Mouse (Mus musculus): ENCODE data around the gene Proser3. TPM values are rescaled to one million over a fixed set of nuclear protein-coding genes. Genes with fewer than 3 reads are reported as not detected.

Gene Proser3
- 16.1 and 18.6 TPM in 2 replicates for polyA plus RNA-seq (2016; fragmentation: Nextera tagmentation; extraction: Ambion mirVana)

DNA sequence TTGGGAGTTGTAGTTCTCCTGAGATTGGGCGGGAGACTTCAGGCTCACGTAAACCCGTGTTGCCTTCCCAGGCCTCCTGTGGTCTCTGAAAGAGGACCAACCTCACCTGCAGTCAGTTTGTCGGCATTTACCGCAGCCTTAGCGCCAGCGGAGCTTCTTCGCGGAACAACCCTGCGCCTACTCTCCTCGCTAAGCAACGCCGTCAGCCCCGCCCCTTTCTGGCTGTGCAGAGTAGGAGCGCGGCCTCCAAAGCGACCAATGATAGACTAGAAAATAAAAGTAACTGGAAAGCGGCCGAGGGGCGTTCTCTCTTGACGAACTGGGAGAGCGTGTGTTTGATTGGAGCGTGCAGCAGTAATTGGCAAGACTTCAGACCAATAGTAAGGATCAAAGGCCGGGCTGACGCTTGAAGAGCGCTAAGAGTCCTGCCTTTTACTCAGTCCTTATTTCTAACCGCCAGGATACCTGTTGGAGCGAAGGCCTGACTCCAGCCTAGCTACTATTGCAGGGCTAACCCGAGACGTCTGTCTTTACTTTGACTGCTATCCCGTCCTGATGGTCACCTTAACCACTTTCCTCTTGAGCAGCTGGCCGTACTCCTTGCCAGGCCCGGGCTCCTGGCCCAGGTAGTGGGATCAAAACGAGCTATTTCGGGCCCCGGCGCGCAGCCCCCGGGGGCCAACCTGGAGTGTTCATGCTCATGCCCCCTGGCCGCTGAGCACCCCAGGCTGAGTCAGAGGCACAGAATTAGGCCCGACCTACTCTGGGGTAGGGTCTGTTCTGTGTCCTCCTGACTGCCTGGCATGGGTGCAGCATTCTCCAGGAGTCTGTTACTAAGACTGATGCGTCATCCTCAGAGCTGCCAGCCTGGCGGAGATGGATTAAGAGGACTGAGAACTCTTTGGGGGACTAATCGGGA is at the start of gene Proser3, which contains the start of gene Hspb6:
Gene Proser3 (minus strand): TSS at position 198 of the 919 bp plus-strand sequence.
Gene Hspb6 (plus strand): TSS at position 77 of the 919 bp plus-strand sequence.
- peak within 1 kb of the TSS; percentile 92 for H3K4me2 ChIP-seq
- peak within 1 kb of the TSS; percentile 65 for H3K4me3 ChIP-seq (replicated peaks)
- H3K27me3 ChIP-seq: no peaks in the 10 kb centered on the region
- H3K4me1 ChIP-seq: peaks cover 23% of the 10 kb centered on the region
- H3K36me3 ChIP-seq (replicated peaks): peaks cover 50% of the 10 kb centered on the region
- peak; percentile 96 for ATAC-seq (ENCODE audit: low FRiP score)
- no peaks in the 10 kb centered on the region for H3K9me3 ChIP-seq
- peak within 1 kb of the TSS; percentile 95 for H3K27ac ChIP-seq
- under 1% methylated on average over 44 of the region's 44 CpGs for WGBS
- H3K9ac ChIP-seq: peak within 1 kb of the TSS; percentile 69

DNA sequence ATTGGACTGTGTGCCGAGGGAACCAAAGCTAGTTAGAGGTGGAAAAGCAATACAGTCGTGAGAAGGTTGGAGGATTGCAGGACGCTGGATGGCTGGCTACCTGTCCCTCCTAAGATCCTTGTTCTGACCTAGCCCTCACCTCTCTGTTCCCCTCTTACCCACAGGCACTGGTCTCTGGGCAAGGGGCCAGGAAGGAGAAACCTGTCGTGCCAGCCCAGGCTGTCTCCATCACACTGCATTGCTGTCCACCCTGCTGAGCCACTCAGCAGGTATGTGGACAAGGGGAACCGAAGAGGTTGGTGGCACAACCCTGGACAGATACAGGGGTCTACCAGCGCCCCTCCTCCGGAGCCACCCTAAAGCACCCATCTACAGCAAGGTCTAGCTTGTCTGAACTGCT is 48.6 kb upstream of the Proser3 start:
- 69% methylated on average over 7 of the region's 7 CpGs for WGBS
- Histone ChIP-seq H3K27ac (0 out of 2 replicates have a peak overlapping the region, but pooled peaks have one; percentile 53), H3K4me1 (peaks cover 8% of the 10 kb centered on the region), H3K27me3 (no peaks in the 10 kb centered on the region), H3K36me3 (replicated peaks) (no peaks in the 10 kb centered on the region), H3K4me2 (peak overlapping the region; percentile 40; the same call in 1 of the 2 replicates), H3K9ac (no peak overlapping the region), H3K4me3 (replicated peaks) (no peak overlapping the region), H3K9me3 (no peaks in the 10 kb centered on the region)
- no peak for ATAC-seq (ENCODE audit: low FRiP score)

DNA sequence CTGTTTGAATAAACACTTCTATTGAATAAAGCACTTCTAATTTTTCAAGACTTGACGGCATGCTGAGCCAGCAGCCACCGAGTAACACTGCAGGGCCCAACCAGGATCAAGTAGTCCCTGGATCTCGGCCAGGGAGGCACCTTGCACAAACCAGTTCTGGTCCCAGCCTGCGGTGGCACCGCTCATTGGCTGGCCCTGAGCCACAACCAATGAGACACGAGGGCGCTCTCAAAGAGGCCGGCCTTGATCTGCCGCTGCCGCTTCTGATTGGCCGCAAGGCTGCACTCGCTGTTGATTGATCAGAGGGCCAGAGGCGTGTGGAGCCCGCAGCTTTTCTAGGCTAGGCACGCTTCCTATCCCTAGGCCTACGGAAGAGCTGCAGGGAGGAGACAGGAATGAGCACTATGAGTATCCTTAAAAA is 47.8 kb upstream of the Proser3 start:
- WGBS: 2% methylated on average over 16 of the region's 16 CpGs
- Histone ChIP-seq H3K27me3 (no peaks in the 10 kb centered on the region), H3K9me3 (no peaks in the 10 kb centered on the region), H3K4me2 (peak overlapping the region; percentile 40), H3K36me3 (replicated peaks) (no peaks in the 10 kb centered on the region), H3K27ac (peak overlapping the region; percentile 53), H3K4me1 (peaks cover 8% of the 10 kb centered on the region), H3K9ac (peak overlapping the region; percentile 21; the same call in 1 of the 2 replicates), H3K4me3 (replicated peaks) (peak overlapping the region; percentile 13; the same call in 1 of the 2 replicates)
- ATAC-seq (ENCODE audit: low FRiP score): peak; percentile 99

DNA sequence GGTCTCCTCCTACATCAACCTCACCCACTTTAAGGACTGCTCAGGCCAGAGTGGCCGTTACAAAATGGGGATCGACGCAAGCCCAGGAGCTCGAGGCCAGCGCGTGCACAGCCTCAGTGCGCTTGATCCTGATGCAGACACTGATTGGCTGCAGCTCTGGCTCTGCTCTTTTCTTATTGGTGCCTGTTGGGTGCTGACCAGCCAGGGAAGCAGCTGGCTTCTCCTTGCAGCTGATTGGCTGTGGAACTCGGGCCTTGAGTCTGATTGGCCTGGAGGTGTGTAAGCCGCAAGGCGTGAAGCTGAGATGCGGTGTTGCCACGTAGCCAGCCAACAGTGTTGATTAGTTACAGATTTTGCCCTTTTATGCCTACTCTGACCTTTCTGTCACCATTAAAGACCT is 46.7 kb upstream of the Proser3 start, which contains the start of gene Zbtb32:
Gene Zbtb32 (minus strand): TSS at position 124 of the 400 bp plus-strand sequence.
- no peaks in the 10 kb centered on the region for H3K9me3 ChIP-seq
- H3K9ac ChIP-seq: peak within 1 kb of the TSS; percentile 21; the same call in 1 of the 2 replicates
- H3K4me3 ChIP-seq (replicated peaks): 0 out of 2 replicates have a peak within 1 kb of the TSS, but pooled peaks have one; percentile 13
- H3K27ac ChIP-seq: peak within 1 kb of the TSS; percentile 53; the same call in 1 of the 2 replicates
- H3K4me1 ChIP-seq: peaks cover 8% of the 10 kb centered on the region
- H3K4me2 ChIP-seq: peak within 1 kb of the TSS; percentile 40
- 94% methylated on average over 12 of the region's 12 CpGs for WGBS
- H3K27me3 ChIP-seq: no peaks in the 10 kb centered on the region
- no peaks in the 10 kb centered on the region for H3K36me3 ChIP-seq (replicated peaks)
- ATAC-seq (ENCODE audit: low FRiP score): no peak

DNA sequence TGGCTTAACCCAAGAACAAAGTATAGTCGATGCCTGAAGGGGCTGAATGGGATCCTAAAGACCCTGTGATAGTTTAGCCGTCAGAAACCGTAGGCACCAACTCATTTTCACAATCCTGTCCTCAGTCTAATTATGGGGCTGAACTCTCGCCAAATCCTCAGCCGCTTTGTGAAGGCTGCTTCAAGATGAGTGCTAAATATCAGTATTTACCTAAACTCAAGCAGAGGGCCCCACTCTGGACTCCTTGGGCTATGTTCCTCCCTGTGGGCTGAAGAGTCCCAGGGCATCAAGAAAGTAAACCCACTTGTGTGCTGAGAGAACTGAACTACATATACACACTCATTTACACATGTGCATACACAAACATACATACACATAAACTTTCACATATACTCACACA is 44.7 kb upstream of the Proser3 start:
- no peak overlapping the region for H3K27ac ChIP-seq
- ATAC-seq (ENCODE audit: low FRiP score): no peak
- H3K27me3 ChIP-seq: no peaks in the 10 kb centered on the region
- H3K4me2 ChIP-seq: no peak overlapping the region
- 71% methylated on average over 5 of the region's 5 CpGs for WGBS
- H3K9ac ChIP-seq: no peak overlapping the region
- H3K36me3 ChIP-seq (replicated peaks): no peaks in the 10 kb centered on the region
- peaks cover 11% of the 10 kb centered on the region for H3K4me1 ChIP-seq
- H3K9me3 ChIP-seq: no peaks in the 10 kb centered on the region
- no peak overlapping the region for H3K4me3 ChIP-seq (replicated peaks)

DNA sequence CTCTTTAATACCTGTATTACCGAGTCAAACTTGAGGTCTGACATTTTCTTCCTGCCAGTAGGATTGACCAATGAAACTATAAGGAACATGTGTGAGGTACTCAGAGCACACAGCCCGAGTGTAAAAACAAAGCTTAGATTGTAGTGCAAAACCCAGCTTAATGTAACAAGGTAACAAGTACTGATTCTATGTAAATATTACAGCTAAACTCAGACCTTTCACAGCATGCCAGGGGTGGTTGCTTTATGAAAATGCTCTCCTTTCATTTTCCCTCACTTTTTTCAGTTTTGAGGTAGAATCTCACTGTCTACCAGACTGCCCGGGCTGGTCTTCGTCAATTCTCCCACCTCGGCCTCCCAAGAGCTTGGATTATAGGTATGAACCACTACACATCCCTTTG is 44.0 kb upstream of the Proser3 start:
- Histone ChIP-seq H3K27me3 (no peaks in the 10 kb centered on the region), H3K9me3 (no peaks in the 10 kb centered on the region), H3K4me2 (no peak overlapping the region), H3K4me3 (replicated peaks) (no peak overlapping the region), H3K9ac (no peak overlapping the region), H3K27ac (no peak overlapping the region), H3K36me3 (replicated peaks) (no peaks in the 10 kb centered on the region), H3K4me1 (peaks cover 11% of the 10 kb centered on the region)
- 86% methylated on average over 5 of the region's 5 CpGs for WGBS
- no peak for ATAC-seq (ENCODE audit: low FRiP score)

DNA sequence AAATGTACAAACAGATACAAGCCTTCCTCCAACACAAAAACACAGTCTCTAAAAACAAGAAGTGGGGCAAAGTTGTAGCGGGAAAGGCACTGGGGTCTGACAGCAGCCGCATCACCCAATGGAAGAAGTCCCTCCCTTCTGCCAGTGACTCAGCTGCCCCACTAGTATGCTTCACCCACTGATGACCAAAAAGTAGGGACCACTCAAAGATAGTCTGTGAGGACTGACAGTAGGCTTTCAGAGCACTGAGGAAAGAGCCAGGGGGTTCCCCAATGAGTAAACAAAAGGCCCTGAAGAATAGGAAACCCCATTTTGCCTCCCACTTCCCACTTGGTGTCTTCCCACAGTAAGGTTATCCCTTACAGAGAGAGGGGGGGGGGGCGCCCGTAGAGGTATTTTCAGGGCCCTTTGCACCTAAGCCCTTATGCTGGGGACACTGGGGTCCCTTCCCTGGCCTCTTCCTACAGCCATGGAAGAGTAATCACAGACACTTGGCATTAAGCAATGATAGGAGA is 42.5 kb upstream of the Proser3 start:
- no peak for ATAC-seq (ENCODE audit: low FRiP score)
- Histone ChIP-seq H3K9ac (no peak overlapping the region), H3K36me3 (replicated peaks) (no peaks in the 10 kb centered on the region), H3K4me2 (no peak overlapping the region), H3K4me1 (peaks cover 10% of the 10 kb centered on the region), H3K27me3 (no peaks in the 10 kb centered on the region), H3K27ac (no peak overlapping the region), H3K4me3 (replicated peaks) (no peak overlapping the region), H3K9me3 (no peaks in the 10 kb centered on the region)
- 67% methylated on average over 4 of the region's 4 CpGs for WGBS

DNA sequence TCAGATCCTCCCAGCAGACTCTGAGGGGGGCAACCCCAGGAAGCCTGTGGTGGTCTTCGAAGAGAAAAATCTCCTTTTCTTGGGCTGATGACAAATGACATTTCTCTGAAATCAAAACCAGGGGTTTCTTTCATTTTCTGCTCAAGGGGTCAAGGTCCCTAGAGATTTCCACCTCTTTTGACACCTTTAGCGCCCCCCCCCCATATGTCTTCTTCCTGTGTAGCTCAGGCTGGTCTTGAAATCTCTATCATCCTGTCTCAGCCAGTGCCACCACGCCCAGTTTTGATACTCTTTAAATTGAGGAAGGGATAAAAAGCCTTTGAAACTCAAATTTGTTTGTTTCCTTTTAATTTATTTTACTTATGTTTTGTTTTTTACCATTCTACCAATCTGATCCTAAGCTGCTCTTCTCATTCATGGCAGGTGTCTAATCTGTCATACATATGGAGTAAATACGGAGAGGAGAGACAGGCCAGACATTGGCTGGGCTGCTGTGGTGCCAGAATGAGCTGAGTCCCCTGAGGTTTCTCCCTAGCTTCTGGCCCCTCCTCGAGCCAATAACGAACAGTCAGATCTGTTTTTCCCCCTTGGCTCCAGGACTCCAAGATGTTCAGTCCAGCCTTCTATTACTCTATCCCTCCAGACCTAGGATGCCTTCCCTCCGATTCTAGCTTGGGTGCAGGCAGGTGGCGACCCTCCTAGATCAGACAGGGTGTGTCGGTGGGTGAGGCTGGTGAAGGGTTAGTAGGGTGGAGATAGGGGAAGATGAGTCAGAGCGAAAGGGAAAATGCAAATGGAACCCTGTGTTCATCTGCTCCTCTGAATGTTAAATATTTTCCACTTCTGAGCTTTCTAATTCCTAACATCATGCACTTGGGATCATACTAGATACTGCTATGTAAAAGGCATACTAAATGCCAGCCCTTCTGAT is 41.7 kb upstream of the Proser3 start:
- 81% methylated on average over 10 of the region's 10 CpGs for WGBS
- Histone ChIP-seq H3K4me1 (peaks cover 8% of the 10 kb centered on the region), H3K4me2 (no peak overlapping the region), H3K27ac (no peak overlapping the region), H3K9ac (no peak overlapping the region), H3K9me3 (no peaks in the 10 kb centered on the region), H3K36me3 (replicated peaks) (no peaks in the 10 kb centered on the region), H3K4me3 (replicated peaks) (no peak overlapping the region), H3K27me3 (no peaks in the 10 kb centered on the region)
- no peak for ATAC-seq (ENCODE audit: low FRiP score)

DNA sequence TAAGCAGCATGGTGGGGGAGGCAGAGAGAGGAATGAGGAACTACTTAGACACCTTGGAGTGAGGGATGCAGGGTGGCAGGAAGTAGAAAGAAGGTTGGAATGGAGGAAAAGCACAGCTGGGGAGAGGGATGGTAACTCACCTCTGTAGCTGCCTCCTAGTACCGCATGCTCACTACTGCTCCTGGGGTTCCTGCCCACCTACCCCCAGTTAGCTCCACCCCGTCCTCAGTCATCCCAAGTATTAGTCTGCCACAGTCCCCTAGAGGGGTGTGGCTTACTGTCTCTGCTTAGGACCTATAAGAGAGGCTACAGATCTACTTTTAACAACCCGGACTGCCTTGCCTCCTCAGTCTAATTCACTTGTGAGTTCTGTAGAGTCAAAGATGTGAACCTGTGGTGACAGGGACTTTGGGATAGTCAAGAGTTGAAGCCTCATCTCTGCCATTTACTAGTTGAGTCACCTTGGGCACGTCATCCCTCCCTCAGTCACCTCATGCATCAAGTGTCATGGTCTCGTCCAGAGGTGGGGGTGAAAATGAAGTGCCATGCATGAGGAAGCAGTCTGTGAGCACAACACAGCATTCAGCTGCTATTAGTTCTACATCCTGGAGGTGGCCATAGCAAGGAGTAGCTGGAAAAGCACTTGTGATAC is 40.8 kb upstream of the Proser3 start:
- no peaks in the 10 kb centered on the region for H3K9me3 ChIP-seq
- no peaks in the 10 kb centered on the region for H3K27me3 ChIP-seq
- H3K4me1 ChIP-seq: peaks cover 8% of the 10 kb centered on the region
- H3K9ac ChIP-seq: no peak overlapping the region
- H3K4me3 ChIP-seq (replicated peaks): no peak overlapping the region
- H3K4me2 ChIP-seq: no peak overlapping the region
- H3K27ac ChIP-seq: no peak overlapping the region
- H3K36me3 ChIP-seq (replicated peaks): no peaks in the 10 kb centered on the region
- ATAC-seq (ENCODE audit: low FRiP score): no peak
- WGBS: 57% methylated on average over 5 of the region's 5 CpGs

DNA sequence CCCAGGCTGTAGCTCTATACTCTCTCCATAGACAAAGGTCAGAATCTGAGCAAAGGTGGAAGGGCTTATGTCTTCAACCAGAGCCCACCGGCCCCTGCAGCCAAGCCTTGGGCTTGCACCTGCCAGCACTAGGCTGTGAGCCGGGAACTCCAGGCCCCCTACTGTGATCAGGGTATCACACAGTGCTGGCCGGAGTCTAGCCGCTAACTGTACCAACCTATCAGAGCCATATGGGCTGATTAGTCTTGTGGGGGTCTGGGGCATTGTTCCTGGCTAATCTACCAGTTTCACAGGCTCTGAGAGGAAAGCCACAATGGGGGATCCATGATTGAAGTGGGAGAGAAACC is 39.5 kb upstream of the Proser3 start:
- WGBS: 19% methylated on average over 4 of the region's 4 CpGs
- Histone ChIP-seq H3K27me3 (no peaks in the 10 kb centered on the region), H3K36me3 (replicated peaks) (peaks cover 2% of the 10 kb centered on the region), H3K9me3 (no peaks in the 10 kb centered on the region), H3K9ac (no peak overlapping the region), H3K27ac (no peak overlapping the region), H3K4me1 (peaks cover 21% of the 10 kb centered on the region), H3K4me2 (no peak overlapping the region), H3K4me3 (replicated peaks) (no peak overlapping the region)
- no peak for ATAC-seq (ENCODE audit: low FRiP score)

DNA sequence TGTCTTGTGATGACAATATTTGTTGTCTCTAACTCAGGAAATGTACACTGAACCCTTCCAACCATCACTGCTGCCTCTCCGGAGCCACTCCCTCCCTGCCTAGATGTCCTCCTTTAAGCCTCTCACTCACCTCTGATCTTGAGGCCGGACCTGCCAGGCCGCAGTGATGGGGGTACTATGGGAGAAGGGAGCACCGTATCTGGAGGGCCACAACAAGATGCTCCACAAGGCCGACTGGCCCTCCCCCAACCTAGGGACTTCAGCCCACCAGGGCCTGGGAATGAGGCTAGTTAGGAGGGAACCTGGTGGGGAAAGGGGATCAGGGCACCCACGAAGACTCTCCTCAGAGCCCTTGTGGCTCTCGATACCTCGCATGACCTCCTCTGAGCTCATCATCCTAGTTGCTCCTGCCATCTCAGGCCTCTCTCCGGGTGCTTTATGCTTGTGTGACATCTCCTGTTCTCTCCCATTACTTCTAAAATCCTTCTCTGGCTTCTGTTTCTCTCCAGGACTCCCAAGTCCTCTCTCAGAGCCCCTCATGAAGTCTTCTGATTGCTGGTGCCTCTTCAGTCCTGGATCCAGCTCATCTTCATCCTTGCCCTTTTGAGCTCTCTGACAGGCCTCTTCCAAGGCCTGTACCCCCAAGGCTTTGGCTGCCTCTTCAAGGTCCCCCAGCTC is 39.0 kb upstream of the Proser3 start:
- no peak for ATAC-seq (ENCODE audit: low FRiP score)
- H3K27ac ChIP-seq: no peak overlapping the region
- no peak overlapping the region for H3K4me3 ChIP-seq (replicated peaks)
- 88% methylated on average over 9 of the region's 9 CpGs for WGBS
- H3K27me3 ChIP-seq: no peaks in the 10 kb centered on the region
- peaks cover 26% of the 10 kb centered on the region for H3K4me1 ChIP-seq
- H3K4me2 ChIP-seq: no peak overlapping the region
- H3K9ac ChIP-seq: no peak overlapping the region
- H3K9me3 ChIP-seq: no peaks in the 10 kb centered on the region
- peaks cover 7% of the 10 kb centered on the region for H3K36me3 ChIP-seq (replicated peaks)
